Mouse (Mus musculus): Measurements from ENCODE around the gene Dcaf5. TPM values are rescaled to one million over a fixed set of nuclear protein-coding genes. Genes with fewer than 3 reads are reported as not detected.

Dcaf5 gene
- total RNA-seq, 2 experiments from 2014 or later: 12.1 to 18.0 TPM

DNA sequence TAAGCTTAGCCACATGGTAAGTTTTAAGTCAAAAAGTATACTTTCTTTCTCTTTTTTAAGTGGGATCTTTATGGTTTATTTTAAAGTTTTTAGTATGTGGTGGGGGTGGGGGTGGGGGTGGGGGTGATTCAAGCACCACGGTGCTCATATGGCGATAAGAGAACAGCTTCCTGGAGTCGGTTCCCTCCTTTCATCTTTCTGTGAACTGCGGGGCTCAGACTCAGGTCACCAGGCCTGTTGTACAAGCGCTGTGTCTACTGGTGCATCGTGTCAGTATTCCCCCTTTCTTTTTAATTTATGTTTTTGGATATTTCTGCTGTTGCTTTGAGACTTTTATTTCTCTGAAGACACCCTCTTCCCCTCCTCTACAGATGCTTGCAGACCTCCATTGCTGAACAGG is 137.7 kb downstream of the Dcaf5 start:
- ATAC-seq (replicated peaks; ENCODE audit: low FRiP score, low TSS enrichment, poor library complexity, severe bottlenecking): no peak

GRCm38 (mm10) chr12:80291895-80292435 is 144.4 kb downstream of the Dcaf5 start:
- ATAC-seq (replicated peaks; ENCODE audit: low FRiP score, low TSS enrichment, poor library complexity, severe bottlenecking): no peak

GRCm38 (mm10) chr12:80290964-80291363 is 145.4 kb downstream of the Dcaf5 start:
- no peak for ATAC-seq (replicated peaks; ENCODE audit: low FRiP score, low TSS enrichment, poor library complexity, severe bottlenecking)

- ATAC-seq (replicated peaks; ENCODE audit: low FRiP score, low TSS enrichment, poor library complexity, severe bottlenecking): no peak
Observed at GRCm38 (mm10) chr12:80290483-80290882, 145.9 kb downstream of the Dcaf5 start.

DNA sequence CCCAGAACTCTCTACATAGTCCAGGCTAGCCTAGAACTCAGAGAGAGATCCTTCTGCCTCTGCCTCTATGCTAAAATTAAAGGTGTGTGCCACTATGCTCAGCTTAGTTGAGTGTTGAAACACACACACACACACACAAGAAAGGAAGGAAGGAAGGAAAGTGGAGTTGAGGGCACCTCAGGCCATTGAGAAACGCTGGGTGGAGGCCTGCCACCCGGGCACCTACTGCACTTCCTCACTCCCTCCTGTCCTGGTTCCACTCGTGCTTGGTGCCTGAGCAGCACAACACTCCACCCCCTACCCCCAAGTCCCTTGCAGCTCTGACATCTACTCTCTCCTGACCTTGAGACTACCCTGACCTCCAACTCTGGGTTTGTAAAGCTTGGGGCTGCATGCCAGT is 146.7 kb downstream of the Dcaf5 start:
- ATAC-seq (replicated peaks; ENCODE audit: low FRiP score, low TSS enrichment, poor library complexity, severe bottlenecking): no peak

GRCm38 (mm10) chr12:80285890-80286289 is 150.5 kb downstream of the Dcaf5 start:
- ATAC-seq (replicated peaks; ENCODE audit: low FRiP score, low TSS enrichment, poor library complexity, severe bottlenecking): no peak

Other genes starting within 250 kb of the Dcaf5 start
- gene Actn1, start 176.2 kb downstream of the Dcaf5 start, total RNA-seq (2014; fragmentation: Nextera tagmentation): 0.96 and 7.6 TPM in 2 replicates
- gene Actn1, start 176.2 kb downstream of the Dcaf5 start, total RNA-seq (2017): 4.9 and 7.2 TPM in 2 replicates
- 22.3 and 33.2 TPM in 2 replicates for gene Exd2, start 26.5 kb upstream of the Dcaf5 start, total RNA-seq (2014; fragmentation: Nextera tagmentation)
- 11.0 and 13.7 TPM in 2 replicates for gene Exd2, start 26.5 kb upstream of the Dcaf5 start, total RNA-seq (2017)
- not detected in 2 replicates for gene Galnt16, start 81.7 kb upstream of the Dcaf5 start, total RNA-seq (2014; fragmentation: Nextera tagmentation)
- not detected in 2 replicates for gene Galnt16, start 81.7 kb upstream of the Dcaf5 start, total RNA-seq (2017)
- gene Slc39a9, start 207.3 kb upstream of the Dcaf5 start, total RNA-seq (2014; fragmentation: Nextera tagmentation): 19.6 and 28.4 TPM in 2 replicates
- gene Slc39a9, start 207.3 kb upstream of the Dcaf5 start, total RNA-seq (2017): 12.7 and 17.5 TPM in 2 replicates
- gene Erh, start 207.7 kb upstream of the Dcaf5 start, total RNA-seq (2014; fragmentation: Nextera tagmentation): 140 and 158 TPM in 2 replicates
- gene Erh, start 207.7 kb upstream of the Dcaf5 start, total RNA-seq (2017): 103 and 142 TPM in 2 replicates

Measured in megakaryocyte-erythroid progenitor cell, adult 5-6 weeks (primary cell).